Mouse (Mus musculus): Measurements from ENCODE around the gene Nbl1. TPM values are rescaled to one million over a fixed set of nuclear protein-coding genes. Genes with fewer than 3 reads are reported as not detected.

Gene Nbl1
- total RNA-seq, 1 experiment from 2014 or later: not detected

DNA sequence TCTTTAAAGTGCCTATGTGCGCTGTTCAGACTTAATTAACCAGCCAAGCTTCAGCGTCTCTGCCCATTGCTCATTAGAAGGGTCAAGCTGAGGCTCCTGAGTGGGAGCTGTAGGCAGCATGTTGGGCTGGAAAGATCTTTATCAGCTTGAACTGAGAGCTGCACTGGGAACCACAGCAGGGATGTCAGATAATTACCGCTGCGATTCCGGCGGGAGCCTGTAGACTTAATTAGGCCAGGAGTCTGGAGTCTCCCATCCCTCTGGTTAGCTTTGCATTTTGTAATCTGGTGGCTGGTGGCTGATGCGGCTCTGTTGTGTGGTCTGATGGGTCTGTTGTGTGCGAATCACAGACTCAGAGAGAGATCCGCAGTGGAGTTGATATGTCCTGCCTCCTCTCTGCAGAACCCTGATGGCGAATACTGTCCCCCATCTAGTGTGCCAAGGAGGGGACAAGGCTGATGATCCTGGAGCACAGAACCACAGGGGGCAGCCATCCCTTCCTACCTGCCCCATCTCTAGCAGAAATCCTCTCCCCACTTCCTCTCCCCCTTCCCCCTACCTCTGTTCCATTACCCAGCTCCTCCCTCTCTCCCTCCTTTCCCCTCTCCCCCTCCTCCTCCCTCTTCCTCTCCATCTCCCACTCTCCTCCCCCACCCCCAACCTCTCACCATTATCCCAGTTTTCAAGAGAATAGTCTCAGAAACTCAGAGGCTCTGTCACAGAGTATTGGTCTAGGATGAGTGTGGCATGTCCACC lies 52.5 kb downstream of the Nbl1 start:
- ATAC-seq (replicated peaks; ENCODE audit: insufficient number of reproducible peaks, low FRiP score, low TSS enrichment, poor library complexity, severe bottlenecking): no peak

DNA sequence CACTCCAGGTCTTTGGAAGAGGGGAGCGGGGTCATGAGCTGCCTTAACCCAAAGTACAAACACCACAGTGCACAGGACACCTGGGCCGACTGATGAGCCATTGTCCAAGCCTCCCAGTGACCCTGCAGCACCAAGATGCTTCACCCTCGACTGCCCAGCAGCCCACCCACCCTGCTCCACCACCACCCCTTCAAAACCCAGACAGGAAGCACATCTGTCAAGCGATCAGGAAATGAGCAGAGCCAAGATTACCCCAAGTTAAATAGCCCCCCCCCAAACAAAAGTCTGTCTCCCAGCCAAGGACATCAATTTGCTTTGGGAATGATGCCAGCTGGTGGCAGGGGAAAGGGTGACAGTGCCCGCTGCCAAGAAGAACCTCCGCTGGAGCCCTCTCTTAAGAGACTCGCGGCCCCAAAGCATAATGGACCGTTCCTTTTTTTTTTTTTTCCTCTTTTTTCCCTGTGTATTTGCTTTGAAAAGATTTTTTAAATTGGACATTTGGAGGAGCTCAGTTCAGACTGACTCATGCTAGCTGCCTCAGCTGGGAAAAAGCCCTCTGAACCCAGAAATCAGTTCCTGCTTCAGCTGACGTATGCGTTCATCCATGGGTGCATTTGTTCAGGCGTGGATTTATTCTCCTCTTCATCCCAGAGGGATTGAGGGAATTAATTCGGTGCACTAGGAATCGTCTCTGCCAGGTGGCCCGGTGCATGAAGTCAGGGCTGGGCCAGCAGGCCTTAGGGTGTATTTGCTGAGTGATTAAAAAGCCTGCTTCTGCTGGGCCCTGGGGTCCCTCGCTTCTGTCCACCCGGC lies 54.8 kb downstream of the Nbl1 start:
- no peak for ATAC-seq (replicated peaks; ENCODE audit: insufficient number of reproducible peaks, low FRiP score, low TSS enrichment, poor library complexity, severe bottlenecking)

DNA sequence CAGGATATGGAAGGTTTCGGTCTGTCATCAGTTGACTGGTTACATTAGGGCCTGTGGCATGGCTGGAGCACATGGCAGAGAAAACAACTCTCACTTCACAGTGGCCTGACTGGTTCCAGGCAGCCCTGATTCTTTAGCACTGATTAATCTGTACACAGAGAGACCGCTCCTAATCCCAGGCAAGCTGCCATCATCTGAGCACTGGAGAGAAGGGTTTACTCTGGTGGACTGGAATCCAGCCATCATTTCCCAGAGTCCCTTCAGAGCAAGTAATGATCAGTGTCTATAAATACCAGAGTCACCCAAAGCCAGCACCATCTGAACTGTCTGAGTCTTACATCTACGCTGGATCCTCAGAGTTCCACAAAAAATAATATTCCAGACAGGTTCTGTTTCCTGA lies 57.0 kb downstream of the Nbl1 start:
- no peak for ATAC-seq (replicated peaks; ENCODE audit: insufficient number of reproducible peaks, low FRiP score, low TSS enrichment, poor library complexity, severe bottlenecking)

DNA sequence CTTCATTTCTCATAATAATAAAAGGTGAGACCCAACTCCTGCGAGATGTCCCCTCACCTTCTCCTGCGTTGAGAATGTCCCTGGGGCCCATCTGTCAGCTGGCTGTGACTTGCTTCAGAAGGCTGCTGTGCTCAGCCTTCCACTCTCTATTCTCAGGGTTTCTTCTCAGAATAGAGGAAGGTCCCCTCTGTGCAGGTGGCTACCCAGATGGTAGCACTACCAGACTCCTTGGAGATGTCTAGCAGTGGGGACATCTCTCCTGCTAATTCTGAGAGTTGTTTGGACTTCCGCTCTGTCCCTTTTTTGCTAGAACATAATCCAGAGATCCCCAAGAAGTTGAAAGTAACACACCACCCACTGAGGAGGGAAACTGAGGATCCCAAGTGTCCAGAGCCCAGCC lies 57.9 kb downstream of the Nbl1 start:
- ATAC-seq (replicated peaks; ENCODE audit: insufficient number of reproducible peaks, low FRiP score, low TSS enrichment, poor library complexity, severe bottlenecking): no peak

DNA sequence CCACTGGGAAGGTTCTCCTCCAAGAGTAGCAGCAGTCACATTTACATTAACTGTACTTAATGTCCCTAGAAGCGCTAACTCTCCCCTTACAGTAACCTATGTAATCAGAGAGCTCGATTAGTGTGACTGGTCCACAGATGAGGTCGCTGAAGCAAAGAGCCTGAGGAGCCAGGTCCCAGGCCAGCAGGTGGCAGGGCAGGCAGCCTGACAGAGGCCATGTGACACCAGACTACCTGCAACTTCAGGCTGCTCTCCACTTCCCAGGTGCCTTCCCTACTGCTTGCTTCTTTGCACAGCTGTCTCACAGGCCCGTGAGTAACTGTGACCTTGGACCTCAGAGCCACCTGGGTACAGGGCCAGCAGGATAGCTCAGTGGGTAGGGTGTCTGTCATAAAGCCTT lies 58.3 kb downstream of the Nbl1 start:
- ATAC-seq (replicated peaks; ENCODE audit: insufficient number of reproducible peaks, low FRiP score, low TSS enrichment, poor library complexity, severe bottlenecking): no peak

DNA sequence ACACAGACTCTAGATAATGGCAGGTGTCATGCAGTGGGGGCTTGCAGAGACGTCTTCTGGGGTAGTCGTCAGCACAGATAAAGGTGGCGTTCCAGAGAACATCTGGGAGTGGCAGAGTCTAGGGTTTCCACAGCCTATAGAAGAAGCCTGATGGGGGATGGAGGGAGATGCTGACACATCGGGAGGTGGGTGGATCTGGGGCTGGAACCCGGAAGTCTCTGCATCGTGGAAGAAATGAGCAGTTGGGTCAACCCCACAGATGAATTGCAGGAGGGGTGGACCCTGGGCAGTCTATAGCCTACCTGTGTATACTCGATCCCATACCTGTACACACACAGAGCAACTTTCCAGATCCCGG lies 58.8 kb downstream of the Nbl1 start:
- no peak for ATAC-seq (replicated peaks; ENCODE audit: insufficient number of reproducible peaks, low FRiP score, low TSS enrichment, poor library complexity, severe bottlenecking)

DNA sequence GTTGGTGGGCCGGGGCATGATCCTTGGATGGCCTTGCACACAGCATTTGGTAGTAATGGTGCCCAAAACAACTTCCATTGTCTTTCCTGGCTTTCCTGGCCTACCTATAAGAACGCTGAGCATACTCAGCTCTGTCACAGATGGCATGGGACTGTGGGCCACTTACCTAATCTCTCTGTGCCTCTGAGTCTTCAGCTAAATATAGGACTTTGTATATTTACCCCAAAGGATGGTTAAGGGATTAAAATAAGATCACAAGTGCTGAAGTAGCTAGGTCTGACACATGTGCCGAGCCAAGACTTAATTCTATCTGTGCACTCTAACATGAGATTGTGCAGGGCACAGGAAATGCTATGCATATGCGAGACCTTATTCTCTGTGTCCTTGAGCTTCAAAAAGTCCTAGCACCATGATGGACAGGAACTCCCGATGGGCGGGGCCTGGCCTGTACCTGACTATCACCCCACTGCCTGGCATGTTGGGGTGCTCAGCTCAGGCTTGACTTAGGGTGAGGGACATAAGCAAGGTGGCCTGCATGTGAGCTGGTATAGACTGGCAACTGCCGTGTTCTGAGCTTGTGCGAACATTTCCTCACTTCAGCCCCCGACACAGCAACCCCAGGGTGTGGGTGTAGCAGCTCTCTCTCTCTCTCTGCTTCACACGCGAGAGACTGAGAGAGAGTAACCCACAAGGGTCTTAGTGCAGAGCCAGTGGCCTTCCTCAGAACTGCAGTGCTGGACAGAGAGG lies 59.4 kb downstream of the Nbl1 start:
- no peak for ATAC-seq (replicated peaks; ENCODE audit: insufficient number of reproducible peaks, low FRiP score, low TSS enrichment, poor library complexity, severe bottlenecking)

DNA sequence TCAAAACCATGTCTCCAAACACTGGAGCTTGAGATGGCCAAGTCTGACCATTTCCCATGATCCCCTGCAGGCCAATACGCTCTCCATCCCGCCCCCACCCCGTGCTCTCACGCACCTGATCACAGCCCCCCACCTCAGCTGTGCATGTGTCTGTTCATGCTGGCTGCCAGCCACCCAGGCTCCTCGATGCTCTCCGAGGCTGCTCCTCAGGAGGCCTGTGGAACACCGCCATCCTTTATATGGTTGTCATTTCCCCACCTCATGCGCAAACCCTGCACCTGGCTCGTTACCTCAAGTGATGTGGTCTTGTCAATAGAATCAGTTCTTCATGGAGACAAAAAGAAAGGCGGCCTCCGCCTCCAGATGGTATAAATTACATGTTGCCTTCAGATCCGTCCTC lies 60.3 kb downstream of the Nbl1 start:
- ATAC-seq (replicated peaks; ENCODE audit: insufficient number of reproducible peaks, low FRiP score, low TSS enrichment, poor library complexity, severe bottlenecking): no peak

Other genes with a start within 250 kb of the Nbl1 start
- gene Pla2g5, start 229.5 kb downstream of the Nbl1 start, total RNA-seq (2017): not detected in 3 replicates
- gene Gm13030, start 219.0 kb downstream of the Nbl1 start, total RNA-seq (2017): not detected in 3 replicates
- gene Pla2g2e, start 215.1 kb downstream of the Nbl1 start, total RNA-seq (2017): not detected in 3 replicates
- 9.8 to 13.1 TPM (median 11.9 TPM) in 3 replicates for gene Otud3, start 179.0 kb downstream of the Nbl1 start, total RNA-seq (2017)
- not detected in 3 replicates for gene Rnf186, start 125.9 kb downstream of the Nbl1 start, total RNA-seq (2017)
- 16.7 to 26.4 TPM (median 19.0 TPM) in 3 replicates for gene Tmco4, start 120.1 kb downstream of the Nbl1 start, total RNA-seq (2017)
- gene Htr6, start 17.4 kb downstream of the Nbl1 start, total RNA-seq (2017): not detected in 3 replicates
- gene Minos1, start 38.1 kb upstream of the Nbl1 start, total RNA-seq (2017): 102 to 135 TPM (median 117 TPM) in 3 replicates
- 302 to 348 TPM (median 323 TPM) in 3 replicates for gene Capzb, start 99.9 kb upstream of the Nbl1 start, total RNA-seq (2017)
- gene Pqlc2, start 217.7 kb upstream of the Nbl1 start, total RNA-seq (2017): 6.1 to 12.0 TPM (median 6.4 TPM) in 3 replicates
- 3.6 to 7.3 TPM (median 4.8 TPM) in 3 replicates for gene Akr7a5, start 217.8 kb upstream of the Nbl1 start, total RNA-seq (2017)